Mouse (Mus musculus) CD8-positive naive resting alpha-beta T cell, adult 57 days (primary cell): ENCODE measurements around the gene Thoc2. TPM values are rescaled to one million over a fixed set of nuclear protein-coding genes. Genes with fewer than 3 reads are reported as not detected.

Experiments
- total RNA-seq: library from RNA; stranded (reverse); gene quantifications from one replicate; pipeline ENCODE4 v1.2.4, GENCODE M21; 2023

Gene Thoc2
- total RNA-seq, result 96.0 TPM

DNA sequence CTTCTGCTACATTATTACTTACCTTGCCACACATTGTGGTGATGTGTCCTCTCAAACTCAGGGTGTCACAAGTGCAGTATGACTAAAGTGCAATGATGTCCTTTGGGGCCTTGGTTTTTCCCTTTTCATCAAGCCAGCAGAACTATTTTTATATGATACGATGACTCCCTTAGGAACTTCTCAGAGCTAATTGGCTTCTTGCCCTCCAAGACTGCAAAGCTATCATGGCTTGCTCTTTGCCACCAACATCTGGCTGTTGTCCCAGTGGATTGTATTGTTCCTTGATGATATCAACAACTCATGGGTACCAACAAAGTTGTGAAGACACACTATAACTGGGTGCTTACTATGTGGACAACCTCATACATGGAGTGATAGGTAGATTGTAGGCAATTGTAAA is at the start of gene Thoc2:
Gene Thoc2, minus strand, starts transcription at position 101 of the 400 bp plus-strand sequence.

Other genes starting within 250 kb of the Thoc2 start
- gene Xiap, start 139.0 kb upstream of the Thoc2 start, total RNA-seq, result 32.0 TPM
- gene Stag2, start 228.6 kb upstream of the Thoc2 start, total RNA-seq, result 117 TPM